Mouse (Mus musculus): ENCODE data around the gene Kdm2b. TPM values are rescaled to one million over a fixed set of nuclear protein-coding genes. Genes with fewer than 3 reads are reported as not detected.
A peak's percentile ranks its signal among the peaks of the same experiment; 100 is the strongest.

Kdm2b gene
- total and polyA plus RNA-seq, 3 experiments, result 29.2 to 48.9 TPM; not detected in 1

DNA sequence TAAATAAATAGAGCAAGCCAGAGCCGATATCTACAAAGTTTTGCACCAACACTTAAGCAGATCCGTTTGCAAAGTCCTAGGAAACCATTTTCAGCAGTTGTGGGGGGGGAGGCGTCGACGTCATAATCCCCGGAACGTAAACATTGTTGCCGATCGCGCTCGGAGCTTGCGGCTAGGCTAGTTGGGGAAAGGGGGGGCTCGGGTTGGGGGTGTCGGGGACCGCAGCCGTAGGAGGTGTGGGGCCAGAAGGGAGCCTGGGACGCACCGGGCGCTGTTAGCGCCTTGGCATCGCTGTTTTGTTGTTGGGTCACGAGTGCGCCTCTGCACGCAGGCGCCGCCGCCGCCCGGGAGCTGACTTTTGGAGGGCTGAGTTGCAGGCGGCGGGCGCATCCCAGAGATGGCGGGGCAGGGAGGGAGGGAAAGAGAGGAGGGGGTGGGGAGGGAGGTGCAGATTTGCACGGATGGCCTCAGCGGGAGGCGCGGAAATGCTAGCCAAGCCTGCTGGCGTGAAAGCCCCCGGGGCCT lies 560 bp downstream of the Kdm2b start (continued):
- TF ChIP-seq ZMIZ1 (IDR thresholded peaks at IDR 0.05; ENCODE audit: low read depth, low read length), result no peak; the same call in 1 of the 2 replicates
- TF ChIP-seq KAT2A (conservative IDR thresholded peaks at IDR 0.05; ENCODE audit: low read depth, low read length), result no peak
- TF ChIP-seq HCFC1 (IDR thresholded peaks at IDR 0.05; ENCODE audit: low read depth, low read length), result peak; percentile 67
- TF ChIP-seq MAZ (IDR thresholded peaks at IDR 0.05; ENCODE audit: low read depth, low read length), result peak; percentile 67; the same call in 1 of the 2 replicates
- peak; percentile 19; the same call in 1 of the 2 replicates for TF ChIP-seq ZC3H11A (IDR thresholded peaks at IDR 0.05; ENCODE audit: low read depth, low read length)
- peak; percentile 37; the same call in 1 of the 2 replicates for TF ChIP-seq BHLHE40 (IDR thresholded peaks at IDR 0.05; ENCODE audit: borderline replicate concordance, low read depth, low read length)
- no peak for TF ChIP-seq EP300 (IDR thresholded peaks at IDR 0.05; ENCODE audit: low read depth in 1 of 2, low read length in 2 of 2)
- no peak for TF ChIP-seq CHD1 (IDR thresholded peaks at IDR 0.05; ENCODE audit: low read depth, low read length)
- peak; percentile 41; the same call in 1 of the 2 replicates for TF ChIP-seq ELF1 (IDR thresholded peaks at IDR 0.05; ENCODE audit: low read depth, low read length)
- TF ChIP-seq TCF12 (IDR thresholded peaks at IDR 0.05; ENCODE audit: low read depth, low read length), result peak; percentile 49; the same call in 1 of the 2 replicates

DNA sequence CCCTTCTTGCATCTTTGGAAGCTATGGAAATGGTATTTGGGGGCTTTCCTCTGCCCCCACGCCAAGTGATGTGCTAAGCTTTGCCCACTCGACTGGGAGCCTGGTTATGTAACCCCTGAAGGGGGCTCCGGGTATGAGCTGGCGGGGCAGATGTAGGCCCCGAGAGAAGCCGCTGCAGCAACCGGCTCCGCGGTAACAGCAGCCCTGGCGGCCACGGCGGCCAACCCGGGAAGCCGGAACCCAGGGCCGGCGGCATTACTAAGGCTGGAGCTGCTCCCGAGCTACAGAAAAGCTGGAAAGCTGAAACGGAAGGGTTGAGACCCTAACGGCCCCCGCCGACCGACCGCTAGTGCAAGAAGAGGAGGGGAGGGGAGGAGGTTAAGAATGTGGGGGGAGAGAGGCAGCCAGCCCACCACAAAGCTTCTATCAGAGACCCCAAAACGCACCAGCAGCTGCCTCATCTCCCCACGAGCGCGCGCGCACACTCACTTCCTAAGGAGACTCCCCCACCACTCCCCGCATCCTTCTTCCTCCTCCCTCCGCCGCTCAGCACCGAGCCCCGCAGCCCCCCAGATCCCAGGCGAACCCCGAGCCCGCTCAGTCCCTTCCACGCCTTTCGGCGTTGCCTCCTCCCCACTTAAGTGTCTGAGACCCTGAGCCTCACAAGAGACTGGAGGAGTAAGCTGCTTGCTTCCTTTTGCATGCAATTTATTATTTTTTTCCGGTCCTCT lies 1.4 kb downstream of the Kdm2b start:
- Histone ChIP-seq H3K9ac (ENCODE audit: control insufficient read depth, low read depth, low read length, poor library complexity, severe bottlenecking) (peak overlapping the region; percentile 83), H3K4me3 (ENCODE audit: control insufficient read depth in 1 of 2, insufficient read depth in 1 of 2, low read depth in 2 of 2, low read length in 2 of 2) (peak overlapping the region; percentile 79 to 89), H3K79me2 (ENCODE audit: control insufficient read depth, insufficient read depth, low read length, poor library complexity) (peaks cover 2% of the 10 kb centered on the region; the same call in 1 of the 2 replicates), H3K36me3 (ENCODE audit: control insufficient read depth in 1 of 2, insufficient read depth in 2 of 2, low read length in 2 of 2) (peaks cover 0 to 5% of the 10 kb centered on the region in 2 experiments; a peak in 2 of 4 replicates), H3K9me3 (replicated peaks; ENCODE audit: insufficient read depth, low read length) (no peaks in the 10 kb centered on the region), H3K27me3 (ENCODE audit: control insufficient read depth in 1 of 2, insufficient read depth in 2 of 2, low read length in 2 of 2) (no peaks in the 10 kb centered on the region), H3K4me1 (ENCODE audit: control insufficient read depth in 1 of 2, insufficient read depth in 2 of 2, low read length in 2 of 2) (peaks cover 5 to 11% of the 10 kb centered on the region in 2 experiments; a peak in 3 of 4 replicates), H3K27ac (ENCODE audit: control insufficient read depth, low read depth, low read length) (peak overlapping the region; percentile 27; the same call in 1 of the 2 replicates)
- DNase-seq (ENCODE audit: low read depth, low spot score), result peak; percentile 69
- TF ChIP-seq BHLHE40 (IDR thresholded peaks at IDR 0.05; ENCODE audit: borderline replicate concordance, low read depth, low read length) (no peak), TAL1 (IDR thresholded peaks at IDR 0.05; ENCODE audit: low read length) (no peak), MAX (IDR thresholded peaks at IDR 0.05; ENCODE audit: low read length) (no peak), MYC (IDR thresholded peaks at IDR 0.05; ENCODE audit: low read depth, low read length) (no peak), NRF1 (IDR thresholded peaks at IDR 0.05; ENCODE audit: insufficient read depth, low read depth, low read length, poor library complexity, severe bottlenecking) (0 out of 2 replicates have a peak, but pooled peaks have one; percentile 18), ZKSCAN1 (IDR thresholded peaks at IDR 0.05; ENCODE audit: low read depth, low read length) (no peak), UBTF (IDR thresholded peaks at IDR 0.05; ENCODE audit: borderline replicate concordance, insufficient read depth, low read depth, low read length) (peak; percentile 63; the same call in 1 of the 2 replicates), GATA1 (IDR thresholded peaks at IDR 0.05; ENCODE audit: low read depth, low read length) (no peak), MAZ (IDR thresholded peaks at IDR 0.05; ENCODE audit: low read depth, low read length) (0 out of 2 replicates have a peak, but pooled peaks have one; percentile 9), HCFC1 (IDR thresholded peaks at IDR 0.05; ENCODE audit: low read depth, low read length) (no peak), ZNF384 (IDR thresholded peaks at IDR 0.05; ENCODE audit: low read depth, low read length) (no peak), CHD1 (IDR thresholded peaks at IDR 0.05; ENCODE audit: low read depth, low read length) (no peak), ELF1 (IDR thresholded peaks at IDR 0.05; ENCODE audit: low read depth, low read length) (no peak), USF2 (IDR thresholded peaks at IDR 0.05; ENCODE audit: borderline replicate concordance in 1 of 2, insufficient read depth in 1 of 2, low read depth in 1 of 2, low read length in 2 of 2) (no peak), MAFK (IDR thresholded peaks at IDR 0.05; ENCODE audit: borderline replicate concordance, low read depth, low read length) (no peak), NELFE (IDR thresholded peaks at IDR 0.05; ENCODE audit: low read depth, low read length) (0 out of 2 replicates have a peak, but pooled peaks have one; percentile 20), SMC3 (IDR thresholded peaks at IDR 0.05; ENCODE audit: low read depth, low read length) (no peak), EP300 (IDR thresholded peaks at IDR 0.05; ENCODE audit: low read depth in 1 of 2, low read length in 2 of 2) (no peak), KAT2A (conservative IDR thresholded peaks at IDR 0.05; ENCODE audit: low read depth, low read length) (no peak), MYB (IDR thresholded peaks at IDR 0.05; ENCODE audit: low read depth, low read length) (no peak), ETS1 (IDR thresholded peaks at IDR 0.05; ENCODE audit: low read depth, low read length) (no peak), POLR2A (IDR thresholded peaks at IDR 0.05; ENCODE audit: control insufficient read depth in 1 of 2, insufficient read depth in 1 of 2, low read depth in 1 of 2, low read length in 2 of 2, poor library complexity in 1 of 2) (0 out of 4 replicates have a peak, but pooled peaks of 1 of the 2 experiments have one; percentile 24), RCOR1 (IDR thresholded peaks at IDR 0.05; ENCODE audit: low read depth, low read length) (no peak), CTCF (IDR thresholded peaks at IDR 0.05 in 2 of 3, conservative IDR thresholded peaks at IDR 0.05 in 1 of 3; ENCODE audit: control insufficient read depth in 1 of 3, insufficient read depth in 1 of 3, low read depth in 2 of 3, low read length in 3 of 3, poor library complexity in 1 of 3, severe bottlenecking in 1 of 3) (no peak), CHD2 (IDR thresholded peaks at IDR 0.05; ENCODE audit: low read length) (no peak), POLR2AphosphoS5 (IDR thresholded peaks at IDR 0.05; ENCODE audit: borderline replicate concordance, low read depth, low read length) (no peak), RAD21 (IDR thresholded peaks at IDR 0.05; ENCODE audit: low read depth, low read length) (no peak), ZC3H11A (IDR thresholded peaks at IDR 0.05; ENCODE audit: low read depth, low read length) (no peak), ZMIZ1 (IDR thresholded peaks at IDR 0.05; ENCODE audit: low read depth, low read length) (no peak)

All from MEL (cell line).